Comparison of ENCODE assay signal across 7 mouse cellular contexts in the genomic region with DNA sequence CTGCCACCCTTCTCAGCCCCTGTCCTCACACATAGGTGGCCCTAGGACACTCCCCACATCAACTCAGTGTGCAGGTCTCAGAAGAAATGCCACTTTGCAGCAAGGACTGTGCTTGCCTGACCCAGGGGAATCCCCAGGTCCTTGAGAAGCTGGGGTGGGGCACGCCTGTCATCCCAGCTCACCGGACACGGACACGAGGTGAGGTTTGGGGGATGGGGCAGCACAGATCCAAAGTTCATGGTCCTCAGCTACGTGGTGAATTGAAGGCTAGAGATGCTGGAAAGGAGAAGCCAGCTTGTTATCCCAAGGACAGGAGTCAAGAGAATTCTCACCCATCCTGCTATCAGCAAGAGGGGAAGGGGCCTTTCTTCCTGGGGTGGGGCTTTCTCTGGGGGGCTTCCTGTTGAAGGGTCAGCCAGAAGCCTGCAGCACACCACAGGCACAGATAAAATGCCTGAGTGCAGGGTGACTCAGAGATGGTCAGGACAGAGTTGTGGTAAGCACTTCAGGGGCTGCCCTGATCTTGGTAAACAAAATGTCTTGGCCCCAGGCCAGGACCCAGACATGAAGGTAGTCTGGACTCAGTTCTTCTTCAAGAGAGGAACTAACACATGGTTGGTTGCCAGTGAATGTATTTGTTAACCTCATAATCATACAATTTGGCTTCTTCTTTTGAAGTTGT. TPM values are rescaled to one million over a fixed set of nuclear protein-coding genes. Genes with fewer than 3 reads are reported as not detected.
DNase-seq lines count a peak whose midpoint lies in the region; ATAC-seq and TF ChIP-seq lines count a peak whose summit lies in the region.

No protein-coding gene starts in this region.

- no peak overlapping the region for H3K4me3 ChIP-seq in C2C12 (ENCODE audit: insufficient read depth, poor library complexity, severe bottlenecking)
- no peak overlapping the region for H3K4me3 ChIP-seq in embryonic facial prominence, embryonic 11.5 days (ENCODE audit: low read depth, low read length)

- H3K36me3 ChIP-seq in C2C12 (ENCODE audit: control insufficient read depth, insufficient read depth): peaks cover 35% of the 10 kb centered on the region
- peaks cover 8% of the 10 kb centered on the region for H3K36me3 ChIP-seq in embryonic facial prominence, embryonic 11.5 days (replicated peaks; ENCODE audit: control insufficient read depth, insufficient read depth, low read depth, low read length)

- 0 out of 2 replicates have a peak overlapping the region, but pooled peaks have one; percentile 13 for H3K27ac ChIP-seq in embryonic facial prominence, embryonic 11.5 days (replicated peaks; ENCODE audit: low read depth, low read length)

- no peaks in the 10 kb centered on the region for H3K9me3 ChIP-seq in embryonic facial prominence, embryonic 11.5 days (replicated peaks; ENCODE audit: control insufficient read depth, low read length)

- H3ac ChIP-seq in C2C12 (ENCODE audit: control insufficient read depth, insufficient read length, low read depth): peak overlapping the region; percentile 33

- TF ChIP-seq CTCF in C2C12 (IDR thresholded peaks at IDR 0.05; ENCODE audit: control insufficient read depth, insufficient read depth, insufficient read length): no peak

- peak; percentile 89 for DNase-seq in 3T3-L1 (ENCODE audit: low read depth, low spot score)
- no peak for DNase-seq in embryonic facial prominence, embryonic 11.5 days (ENCODE audit: low spot score)
- DNase-seq in kidney, adult 18-20 months: peak; percentile 39
- DNase-seq in lung, postnatal 14 days: peak; percentile 81
- DNase-seq in right cerebral cortex, postnatal 4 days: no peak
- DNase-seq in left cerebral cortex, adult 18-20 months (ENCODE audit: low spot score in 2 of 2): no peak

- peaks cover 6% of the 10 kb centered on the region for H3K79me3 ChIP-seq in C2C12 (ENCODE audit: low read depth)

- no peak overlapping the region for H3K9ac ChIP-seq in embryonic facial prominence, embryonic 11.5 days (replicated peaks; ENCODE audit: low read length)

- no peaks in the 10 kb centered on the region for H3K4me1 ChIP-seq in embryonic facial prominence, embryonic 11.5 days (ENCODE audit: control insufficient read depth, insufficient read depth, low read length)

- 68% methylated on average over 5 of the region's 5 CpGs for WGBS in embryonic facial prominence, embryonic 11.5 days

- H3K79me2 ChIP-seq in C2C12 (ENCODE audit: control insufficient read depth, insufficient read depth): peaks cover 22% of the 10 kb centered on the region

- no peaks in the 10 kb centered on the region for H3K27me3 ChIP-seq in C2C12 (ENCODE audit: control insufficient read depth, insufficient read depth, insufficient read length)
- H3K27me3 ChIP-seq in embryonic facial prominence, embryonic 11.5 days (ENCODE audit: control insufficient read depth, insufficient read depth, low read length): no peaks in the 10 kb centered on the region

- ATAC-seq in embryonic facial prominence, embryonic 11.5 days (replicated peaks; ENCODE audit: insufficient number of reproducible peaks, low FRiP score, low TSS enrichment, low read depth): no peak

- H3K4me2 ChIP-seq in embryonic facial prominence, embryonic 11.5 days (ENCODE audit: low read depth, low read length): no peak overlapping the region

TF ChIP-seq in C2C12, 6 proteins besides CTCF, POLR2A, EP300 and RAD21:
- TF ChIP-seq USF1 (IDR thresholded peaks at IDR 0.05; ENCODE audit: low read depth) (no peak), MYOD1 (IDR thresholded peaks at IDR 0.05; ENCODE audit: control insufficient read depth, insufficient read length, low read depth) (peak; percentile 34), CEBPB (IDR thresholded peaks at IDR 0.05; ENCODE audit: low read depth) (no peak), MYOG (IDR thresholded peaks at IDR 0.05; ENCODE audit: control insufficient read depth, extremely low read depth, insufficient read length) (no peak), FOSL1 (IDR thresholded peaks at IDR 0.05; ENCODE audit: insufficient read depth, low read length, poor library complexity, severe bottlenecking) (peak; percentile 37), MAX (IDR thresholded peaks at IDR 0.05) (peak; percentile 55)

RNA-seq across cellular contexts. Expression of a gene that starts 6.7 kb away (rescaled TPM):
- polyA plus RNA-seq in C2C12 (2012; fragmentation: generic; extraction: Trizol): 269 TPM
- 266 and 287 TPM in 2 replicates for polyA plus RNA-seq in embryonic facial prominence, embryonic 11.5 days (2014; fragmentation: Nextera tagmentation; extraction: Ambion mirVana)
- total RNA-seq in left cerebral cortex, adult 18-20 months (2021): 10 to 100 TPM; 73.6 to 75.2 TPM

RNA-seq across cellular contexts. Expression of a gene that starts 14.0 kb away (rescaled TPM):
- polyA plus RNA-seq in C2C12 (2012; fragmentation: generic; extraction: Trizol): 964 TPM
- polyA plus RNA-seq in embryonic facial prominence, embryonic 11.5 days (2014; fragmentation: Nextera tagmentation; extraction: Ambion mirVana): 515 and 565 TPM in 2 replicates
- total RNA-seq in left cerebral cortex, adult 18-20 months (2021): 100 to 1,000 TPM; 554 to 575 TPM

RNA-seq across cellular contexts. Expression of a gene that starts 16.5 kb away (rescaled TPM):
- 1.6 TPM for polyA plus RNA-seq in C2C12 (2012; fragmentation: generic; extraction: Trizol)
- 5.2 and 6.7 TPM in 2 replicates for polyA plus RNA-seq in embryonic facial prominence, embryonic 11.5 days (2014; fragmentation: Nextera tagmentation; extraction: Ambion mirVana)
- total RNA-seq in left cerebral cortex, adult 18-20 months (2021): 1 to 10 TPM; 3.7 to 4.1 TPM

RNA-seq across cellular contexts. Expression of a gene that starts 36.6 kb away (rescaled TPM):
- 10.7 TPM for polyA plus RNA-seq in C2C12 (2012; fragmentation: generic; extraction: Trizol)
- polyA plus RNA-seq in embryonic facial prominence, embryonic 11.5 days (2014; fragmentation: Nextera tagmentation; extraction: Ambion mirVana): 0.98 and 1.3 TPM in 2 replicates
- total RNA-seq in left cerebral cortex, adult 18-20 months (2021): 10 to 100 TPM; 13.0 to 13.7 TPM

RNA-seq across cellular contexts. Expression of a gene that starts 44.6 kb away (rescaled TPM):
- polyA plus RNA-seq in C2C12 (2012; fragmentation: generic; extraction: Trizol): 437 TPM
- polyA plus RNA-seq in embryonic facial prominence, embryonic 11.5 days (2014; fragmentation: Nextera tagmentation; extraction: Ambion mirVana): 255 and 271 TPM in 2 replicates
- total RNA-seq in left cerebral cortex, adult 18-20 months (2021): 1 to 10 TPM; 6.7 to 8.0 TPM

Comparison
In these comparisons a context has a peak if more than half of its experiments do, and no peak if none do; other contexts are left out.
1. DNase-seq: peak in 3T3-L1 (single experiment), kidney, adult 18-20 months (single experiment) and lung, postnatal 14 days (single experiment); none in embryonic facial prominence, embryonic 11.5 days (single experiment), right cerebral cortex, postnatal 4 days (single experiment) and left cerebral cortex, adult 18-20 months (0 of 2).